Mouse (Mus musculus): ENCODE results near the gene Ptprd.

GRCm38 (mm10) chr4:77537843-77538242 lies 673.9 kb downstream of the Ptprd start:
- TF ChIP-seq CHD2 (IDR thresholded peaks at IDR 0.05; ENCODE audit: low read depth, low read length), result no peak
- TF ChIP-seq HCFC1 (IDR thresholded peaks at IDR 0.05; ENCODE audit: borderline replicate concordance, insufficient read depth, low read length), result no peak
- TF ChIP-seq ZC3H11A (IDR thresholded peaks at IDR 0.05; ENCODE audit: borderline replicate concordance, low read depth, low read length), result no peak
- no peak for TF ChIP-seq MAFK (IDR thresholded peaks at IDR 0.05; ENCODE audit: insufficient read depth, low read depth, low read length)
